Mouse (Mus musculus) left cerebral cortex, adult 8-10 months (tissue): Measurements from ENCODE around the gene Abcc10. TPM values are rescaled to one million over a fixed set of nuclear protein-coding genes. Genes with fewer than 3 reads are reported as not detected.

Experiments
- DNase-seq, 2 experiments: peaks; one replicate each; pipeline ENCODE4 v3.0.0; 2022; ENCODE audit warnings: low spot score in 2 of 2
- total RNA-seq, 4 experiments: library from RNA; stranded (reverse); gene quantifications; 2 replicates each; pipeline ENCODE4 v1.2.4; 2022

The Abcc10 gene
- total RNA-seq, 4 experiments from 2014 or later, result 8.8 to 12.0 (median 10.4) TPM

DNA sequence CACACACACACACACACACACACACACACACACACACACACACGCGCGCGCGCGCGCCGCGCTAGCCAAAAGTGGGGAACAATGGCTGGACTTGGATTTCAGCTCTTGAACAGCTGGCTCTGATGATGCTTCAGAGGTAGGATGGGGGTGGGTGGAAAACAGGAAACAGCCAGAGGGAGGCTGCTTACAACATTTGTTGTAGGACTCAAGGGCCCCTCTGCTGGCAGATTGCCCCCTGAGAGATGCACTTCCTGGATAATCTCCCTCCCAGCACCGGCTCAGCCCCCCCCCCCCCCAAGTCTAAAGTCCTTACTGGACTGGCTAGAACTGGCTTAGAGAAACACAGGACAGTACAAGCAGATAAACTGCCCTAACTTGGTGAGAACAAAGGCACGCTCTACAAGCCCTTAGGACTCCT, 40.5 kb downstream of the Abcc10 start:
- no peak for DNase-seq

GRCm38 (mm10) chr17:46285407-46285806, 42.7 kb downstream of the Abcc10 start:
- no peak for DNase-seq

- DNase-seq, result no peak
These were observed 43.5 kb downstream of the Abcc10 start for GRCm38 (mm10) chr17:46284653-46285052.

GRCm38 (mm10) chr17:46283911-46284310, 44.2 kb downstream of the Abcc10 start:
- DNase-seq, result no peak

GRCm38 (mm10) chr17:46283140-46283539, 45.0 kb downstream of the Abcc10 start:
- DNase-seq, result no peak

- DNase-seq, result peak; percentile 62 to 73
These were observed 45.5 kb downstream of the Abcc10 start, which contains the start of gene Tjap1 for GRCm38 (mm10) chr17:46282483-46283123. Gene Tjap1 (minus strand): TSS chr17:46283026.

GRCm38 (mm10) chr17:46278011-46278765, 50.0 kb downstream of the Abcc10 start:
- DNase-seq, result no peak

DNA sequence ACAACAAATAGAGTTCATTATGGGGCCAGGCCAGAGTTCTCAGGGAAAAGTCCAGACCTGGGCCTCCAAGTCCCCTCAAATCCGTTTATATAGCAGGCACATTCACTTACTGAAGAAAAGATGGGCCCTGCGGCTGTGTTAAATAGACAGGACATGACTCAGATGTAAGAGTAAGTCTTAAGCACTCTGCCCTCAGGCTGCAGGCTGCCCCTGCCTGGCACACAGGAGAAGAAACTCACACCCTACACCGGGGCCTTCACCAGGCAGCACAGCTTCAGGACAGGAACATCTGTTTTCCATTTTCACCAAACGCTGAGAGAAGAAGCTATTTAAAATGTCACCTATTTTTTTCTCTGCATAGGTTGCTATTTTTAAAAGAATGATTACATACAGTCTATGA, 50.6 kb downstream of the Abcc10 start:
- DNase-seq, result no peak

DNA sequence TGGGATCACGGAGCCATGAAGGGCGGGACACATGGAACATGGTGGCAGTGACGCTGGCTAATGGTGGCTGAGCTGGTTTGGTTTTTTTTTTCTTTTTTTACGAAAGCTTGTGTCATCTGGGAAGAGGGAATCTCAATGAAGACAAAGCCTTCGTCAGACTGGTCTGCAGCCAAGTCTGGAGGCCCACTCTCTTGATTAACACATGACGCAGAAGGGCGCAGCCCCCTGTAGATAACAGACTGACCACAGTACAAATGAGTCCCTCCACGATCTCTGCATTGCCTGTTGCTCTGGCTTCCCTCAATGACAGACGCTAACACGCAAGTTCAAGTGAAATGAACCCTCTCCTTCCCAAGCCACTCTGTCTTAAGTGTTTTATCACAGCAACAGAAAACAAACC, 52.6 kb downstream of the Abcc10 start:
- DNase-seq, result no peak

DNA sequence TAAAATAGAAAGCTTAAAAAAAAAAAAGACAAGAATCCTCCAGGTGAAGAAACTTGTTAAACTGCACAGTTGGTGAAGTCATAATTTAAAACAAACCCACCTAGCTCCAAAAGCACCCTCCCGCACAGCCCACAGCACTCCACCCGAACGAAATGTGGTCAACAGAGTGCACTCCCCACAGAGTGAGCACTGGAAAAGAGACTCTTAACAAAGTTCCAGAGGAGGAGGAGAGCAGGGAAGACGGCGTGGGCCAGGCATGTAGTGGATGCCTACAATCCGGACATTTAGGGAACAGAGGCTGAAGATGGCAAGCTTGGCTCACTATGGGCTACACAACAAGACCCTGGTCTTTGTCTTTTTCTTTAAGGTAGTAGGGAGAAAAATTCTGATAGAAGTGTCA, 53.1 kb downstream of the Abcc10 start:
- no peak for DNase-seq

GRCm38 (mm10) chr17:46274465-46274864, 53.7 kb downstream of the Abcc10 start:
- no peak for DNase-seq

- peak in 1 of 2 experiments; percentile 61 for DNase-seq
These were observed 54.3 kb downstream of the Abcc10 start for GRCm38 (mm10) chr17:46273803-46274236.

DNA sequence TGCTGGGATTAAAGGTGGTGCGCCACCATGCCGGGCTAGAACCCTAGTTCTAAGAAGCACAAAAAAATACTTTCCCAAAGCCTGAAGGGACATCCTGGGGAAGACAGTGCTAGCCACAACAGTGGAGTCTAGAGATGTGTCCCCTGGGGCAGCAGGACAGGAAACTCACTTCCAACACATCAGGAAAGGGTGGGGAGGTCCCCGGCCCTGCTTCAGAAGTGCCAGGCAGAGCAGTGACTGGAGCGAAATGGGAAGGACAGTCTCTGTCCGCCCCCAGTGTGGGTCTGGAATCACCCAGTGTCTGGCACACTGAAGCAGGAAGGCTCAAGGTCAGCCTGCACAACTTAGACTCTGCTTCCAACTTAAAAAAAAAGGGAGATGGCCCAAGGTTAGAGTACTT, 55.5 kb downstream of the Abcc10 start:
- DNase-seq, result no peak

DNA sequence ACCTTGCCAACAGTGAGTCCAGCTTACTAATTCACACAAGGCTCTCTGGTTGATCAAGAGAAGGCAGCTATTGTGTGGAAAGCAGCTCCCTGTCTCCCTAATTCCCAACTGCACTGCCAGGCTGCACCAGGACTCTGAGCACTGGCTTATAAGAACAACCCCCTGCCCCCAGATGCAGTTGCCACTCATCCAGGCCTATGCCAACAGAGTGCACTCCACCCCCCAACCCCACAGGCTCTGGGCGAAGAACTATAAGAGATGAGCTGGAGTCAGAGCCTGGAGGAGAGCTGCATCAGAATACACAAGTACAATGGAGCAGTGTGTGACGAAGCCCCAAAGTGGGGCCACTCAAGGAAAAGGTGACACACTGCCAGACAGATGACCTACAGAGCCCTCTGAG, 56.1 kb downstream of the Abcc10 start:
- DNase-seq, result peak in 1 of 2 experiments; percentile 56

GRCm38 (mm10) chr17:46269771-46270534, 58.2 kb downstream of the Abcc10 start:
- DNase-seq, result no peak

DNA sequence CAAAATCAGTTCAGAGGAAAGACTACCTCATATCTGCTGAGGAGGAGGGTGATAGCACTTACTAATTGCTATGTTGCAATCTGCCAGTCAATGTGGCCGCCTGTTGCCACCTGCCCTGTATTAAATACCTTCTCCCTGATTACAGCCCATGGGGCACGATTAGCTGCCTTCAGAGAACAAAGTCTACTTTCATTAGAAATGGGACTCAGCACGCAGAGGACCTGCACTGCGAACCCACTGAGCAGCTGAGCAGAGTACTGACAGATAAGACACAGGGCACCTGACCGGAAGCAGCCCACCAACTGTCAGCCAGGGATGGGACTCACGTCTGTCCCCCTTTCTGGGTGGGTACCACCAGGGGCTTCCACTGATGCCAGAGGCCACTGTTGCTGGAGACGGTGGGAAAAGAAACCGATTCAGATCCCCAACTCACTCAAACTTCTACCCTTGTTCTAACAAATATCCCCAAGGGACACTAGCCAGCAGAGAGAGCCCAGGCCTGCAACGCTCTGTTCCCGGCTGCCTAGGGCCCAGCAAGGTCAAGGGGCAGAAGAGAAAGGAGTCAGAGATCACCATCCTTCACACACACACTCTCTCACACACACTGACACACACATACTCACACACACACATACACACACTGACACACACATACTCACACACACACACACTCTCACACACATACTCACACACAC, 60.0 kb downstream of the Abcc10 start:
- no peak for DNase-seq

- DNase-seq, result peak in 1 of 2 experiments; percentile 1
These were observed 60.6 kb downstream of the Abcc10 start for GRCm38 (mm10) chr17:46267511-46267910.

GRCm38 (mm10) chr17:46266986-46267385, 61.2 kb downstream of the Abcc10 start:
- no peak for DNase-seq

DNA sequence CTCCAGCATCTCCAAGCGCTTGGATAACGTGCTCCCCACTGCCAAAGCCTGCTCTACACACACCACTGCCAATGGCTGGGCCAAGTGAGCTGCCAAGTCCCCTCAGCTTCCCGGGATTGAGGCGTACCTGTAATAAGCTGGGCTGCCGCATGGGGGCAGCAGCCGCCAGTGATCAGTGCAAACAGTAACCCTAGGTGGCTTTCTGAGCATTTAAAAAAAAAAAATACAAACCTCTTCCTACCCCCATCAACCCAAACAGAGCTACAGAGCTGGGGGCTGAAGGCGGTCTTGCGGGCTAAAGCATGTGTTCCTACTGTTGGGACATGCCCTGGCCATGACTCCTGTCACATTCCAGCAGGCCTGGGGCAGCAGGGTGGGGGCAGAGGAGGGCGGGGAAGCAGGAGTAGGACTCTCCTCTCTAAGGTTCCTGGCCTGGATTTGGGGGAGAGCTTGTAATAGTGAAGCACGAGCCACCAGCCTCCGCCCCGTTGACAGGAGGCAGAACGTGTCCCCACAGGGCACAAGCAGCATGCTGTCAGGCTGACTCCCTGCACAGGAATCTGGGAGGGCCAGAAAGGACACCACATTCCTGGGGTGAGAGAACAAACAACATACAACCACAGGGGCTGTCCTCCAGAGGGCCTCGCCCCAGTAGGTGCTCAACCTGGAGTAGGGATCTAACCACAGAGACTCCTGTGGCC, 62.1 kb downstream of the Abcc10 start:
- peak; percentile 72 to 89 for DNase-seq

DNA sequence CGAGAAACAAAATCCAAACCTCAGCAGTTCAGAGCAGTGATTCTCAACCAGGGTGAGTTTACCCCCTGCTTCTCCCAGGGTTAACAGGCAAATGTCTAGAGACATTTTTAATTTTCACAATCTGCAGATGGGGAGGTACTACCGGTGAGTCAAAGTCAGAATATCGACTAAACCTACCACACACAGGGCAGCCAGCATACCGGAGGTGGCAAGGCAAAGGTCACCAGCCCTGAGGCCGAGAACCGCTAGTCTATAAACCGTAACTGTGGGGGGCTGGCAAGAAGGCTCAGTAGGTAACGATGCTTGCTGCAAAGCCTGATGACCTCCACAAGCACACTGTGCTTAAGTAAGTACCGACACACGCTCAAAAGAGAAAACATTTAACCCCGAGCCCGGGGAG, 62.6 kb downstream of the Abcc10 start:
- DNase-seq, result no peak

DNA sequence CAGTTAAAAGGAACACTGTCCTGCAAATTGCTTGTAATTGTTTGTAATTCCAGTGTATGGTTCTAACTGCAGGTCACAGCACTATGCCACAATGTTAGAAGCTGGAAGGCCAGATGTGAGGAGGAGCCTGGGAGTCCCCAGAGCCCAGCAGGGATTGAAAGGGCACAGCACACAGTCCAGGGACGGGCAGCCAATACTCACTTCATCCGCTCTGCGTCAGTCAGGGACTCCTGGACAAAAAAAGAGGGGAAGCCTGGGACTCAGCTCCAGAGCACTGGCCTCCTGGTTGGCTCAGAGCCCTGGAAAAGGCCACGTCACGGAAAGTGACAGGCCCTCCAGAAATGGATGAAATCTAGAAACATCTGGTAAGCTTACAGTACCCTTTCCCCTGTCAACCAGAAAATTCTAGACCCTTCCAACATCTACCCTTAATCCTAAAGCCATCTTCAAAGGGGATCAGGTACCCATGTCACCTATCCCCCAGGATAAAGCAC, 65.9 kb downstream of the Abcc10 start:
- DNase-seq, result no peak
